Mouse (Mus musculus) brown adipose tissue, adult 24 weeks (tissue): ENCODE data around the gene E330017A01Rik. TPM values are rescaled to one million over a fixed set of nuclear protein-coding genes. Genes with fewer than 3 reads are reported as not detected.
"Not testable (repeated sequence)": the region's sequence is repeated elsewhere in the genome, so short reads cannot be mapped to it uniquely, and the experiment has no call there.

Source experiments
- H3K27ac ChIP-seq: fragments of 200-500 bp; replicated peaks from 2 replicates; pipeline ENCODE4 v1.5.1; 2012; ENCODE audit warnings: low read depth, mild to moderate bottlenecking, low read length
- H3K4me1 ChIP-seq: fragments of 200-500 bp; 2 replicates; pipeline ENCODE4 v1.6.1; 2012; ENCODE audit warnings: low read length, mixed read lengths; ENCODE audit not compliant: control insufficient read depth, insufficient read depth, insufficient read length
- H3K4me3 ChIP-seq: fragments of 200-500 bp; 2 replicates; pipeline ENCODE4 v1.5.1; 2012; ENCODE audit warnings: low read depth, mild to moderate bottlenecking, low read length, moderate library complexity; ENCODE audit not compliant: insufficient read depth
- polyA plus RNA-seq: library from polyadenylated mRNA; stranded (reverse); fragments of >200 nt; gene quantifications from 2 replicates; pipeline ENCODE4 v1.2.4, GENCODE M21; 2012; ENCODE audit not compliant: missing spikeins, insufficient read depth, insufficient read length

E330017A01Rik gene
- polyA plus RNA-seq, 1 experiment = not detected

- Histone ChIP-seq H3K27ac (no peak within 1 kb of the TSS), H3K4me3 (peak within 1 kb of the TSS; percentile 84), H3K4me1 (no peaks in the 10 kb centered on the region)
Measured at GRCm38 (mm10) chr16:58669917-58670630, 31.5 kb upstream of the E330017A01Rik start, which contains the start of gene Cpox. Gene Cpox (plus strand): TSS chr16:58670292.

- Histone ChIP-seq H3K4me1 (no peaks in the 10 kb centered on the region), H3K4me3 (peak overlapping the region; percentile 29), H3K27ac (no peak overlapping the region)
Measured at GRCm38 (mm10) chr16:58669264-58669663, 30.7 kb upstream of the E330017A01Rik start.

GRCm38 (mm10) chr16:58668586-58668985, 30.0 kb upstream of the E330017A01Rik start:
- Histone ChIP-seq H3K4me3 (no peak overlapping the region), H3K4me1 (no peaks in the 10 kb centered on the region), H3K27ac (no peak overlapping the region)

- H3K4me3 ChIP-seq, H3K27ac ChIP-seq, H3K4me1 ChIP-seq: not testable (repeated sequence)
Measured at GRCm38 (mm10) chr16:58666681-58667080, 28.1 kb upstream of the E330017A01Rik start.

GRCm38 (mm10) chr16:58665137-58665536, 26.6 kb upstream of the E330017A01Rik start:
- H3K4me1 ChIP-seq, H3K4me3 ChIP-seq, H3K27ac ChIP-seq: not testable (repeated sequence)

- Histone ChIP-seq H3K4me1 (no peaks in the 10 kb centered on the region; the same call in 1 of the 2 replicates), H3K27ac (no peak overlapping the region), H3K4me3 (no peak overlapping the region)
Measured at GRCm38 (mm10) chr16:58663816-58664215, 25.3 kb upstream of the E330017A01Rik start.

- no peak overlapping the region for H3K27ac ChIP-seq
- H3K4me1 ChIP-seq = no peaks in the 10 kb centered on the region; the same call in 1 of the 2 replicates
- no peak overlapping the region for H3K4me3 ChIP-seq
Measured at GRCm38 (mm10) chr16:58663021-58663420, 24.5 kb upstream of the E330017A01Rik start.

GRCm38 (mm10) chr16:58662287-58662791, 23.8 kb upstream of the E330017A01Rik start:
- Histone ChIP-seq H3K4me3 (no peak overlapping the region), H3K27ac (no peak overlapping the region), H3K4me1 (no peaks in the 10 kb centered on the region; the same call in 1 of the 2 replicates)

GRCm38 (mm10) chr16:58661826-58662225, 23.3 kb upstream of the E330017A01Rik start:
- no peak overlapping the region for H3K27ac ChIP-seq

GRCm38 (mm10) chr16:58658668-58659067, 20.1 kb upstream of the E330017A01Rik start:
- no peak overlapping the region for H3K27ac ChIP-seq
- no peak overlapping the region for H3K4me3 ChIP-seq

More at GRCm38 (mm10) chr16:58661826-58662225, 23.3 kb upstream of the E330017A01Rik start:
- Histone ChIP-seq H3K4me1 (no peaks in the 10 kb centered on the region; the same call in 1 of the 2 replicates), H3K4me3 (no peak overlapping the region)

GRCm38 (mm10) chr16:58656526-58656925, 18.0 kb upstream of the E330017A01Rik start:
- H3K4me1 ChIP-seq = no peaks in the 10 kb centered on the region
- H3K27ac ChIP-seq = no peak overlapping the region
- no peak overlapping the region for H3K4me3 ChIP-seq

More at GRCm38 (mm10) chr16:58658668-58659067, 20.1 kb upstream of the E330017A01Rik start:
- H3K4me1 ChIP-seq = no peaks in the 10 kb centered on the region; the same call in 1 of the 2 replicates

GRCm38 (mm10) chr16:58655751-58656150, 17.2 kb upstream of the E330017A01Rik start:
- no peak overlapping the region for H3K27ac ChIP-seq
- H3K4me1 ChIP-seq = no peaks in the 10 kb centered on the region
- no peak overlapping the region for H3K4me3 ChIP-seq

- Histone ChIP-seq H3K4me1 (no peaks in the 10 kb centered on the region), H3K27ac (no peak overlapping the region), H3K4me3 (no peak overlapping the region)
Measured at GRCm38 (mm10) chr16:58649979-58650378, 11.4 kb upstream of the E330017A01Rik start.

- no peak overlapping the region for H3K27ac ChIP-seq
- H3K4me1 ChIP-seq = no peaks in the 10 kb centered on the region
- H3K4me3 ChIP-seq = no peak overlapping the region
Measured at GRCm38 (mm10) chr16:58638016-58638415, 523 bp downstream of the E330017A01Rik start.

- no peak overlapping the region for H3K4me3 ChIP-seq
- no peak overlapping the region for H3K27ac ChIP-seq
- no peaks in the 10 kb centered on the region for H3K4me1 ChIP-seq
Measured at GRCm38 (mm10) chr16:58637448-58637847, 1.1 kb downstream of the E330017A01Rik start.

GRCm38 (mm10) chr16:58635866-58636265, 2.7 kb downstream of the E330017A01Rik start:
- Histone ChIP-seq H3K4me3 (no peak overlapping the region), H3K27ac (no peak overlapping the region), H3K4me1 (no peaks in the 10 kb centered on the region)
